Mouse (Mus musculus) brain, embryonic 18.5 days (tissue): ENCODE results near the gene Rpp30.
A peak's percentile ranks its signal among the peaks of the same experiment; 100 is the strongest.

ENCODE experiments used
- DNase-seq: peaks from one replicate; pipeline ENCODE4 v3.0.0-alpha.2; 2012; ENCODE audit warnings: low read depth, low spot score

Rpp30 gene

DNA sequence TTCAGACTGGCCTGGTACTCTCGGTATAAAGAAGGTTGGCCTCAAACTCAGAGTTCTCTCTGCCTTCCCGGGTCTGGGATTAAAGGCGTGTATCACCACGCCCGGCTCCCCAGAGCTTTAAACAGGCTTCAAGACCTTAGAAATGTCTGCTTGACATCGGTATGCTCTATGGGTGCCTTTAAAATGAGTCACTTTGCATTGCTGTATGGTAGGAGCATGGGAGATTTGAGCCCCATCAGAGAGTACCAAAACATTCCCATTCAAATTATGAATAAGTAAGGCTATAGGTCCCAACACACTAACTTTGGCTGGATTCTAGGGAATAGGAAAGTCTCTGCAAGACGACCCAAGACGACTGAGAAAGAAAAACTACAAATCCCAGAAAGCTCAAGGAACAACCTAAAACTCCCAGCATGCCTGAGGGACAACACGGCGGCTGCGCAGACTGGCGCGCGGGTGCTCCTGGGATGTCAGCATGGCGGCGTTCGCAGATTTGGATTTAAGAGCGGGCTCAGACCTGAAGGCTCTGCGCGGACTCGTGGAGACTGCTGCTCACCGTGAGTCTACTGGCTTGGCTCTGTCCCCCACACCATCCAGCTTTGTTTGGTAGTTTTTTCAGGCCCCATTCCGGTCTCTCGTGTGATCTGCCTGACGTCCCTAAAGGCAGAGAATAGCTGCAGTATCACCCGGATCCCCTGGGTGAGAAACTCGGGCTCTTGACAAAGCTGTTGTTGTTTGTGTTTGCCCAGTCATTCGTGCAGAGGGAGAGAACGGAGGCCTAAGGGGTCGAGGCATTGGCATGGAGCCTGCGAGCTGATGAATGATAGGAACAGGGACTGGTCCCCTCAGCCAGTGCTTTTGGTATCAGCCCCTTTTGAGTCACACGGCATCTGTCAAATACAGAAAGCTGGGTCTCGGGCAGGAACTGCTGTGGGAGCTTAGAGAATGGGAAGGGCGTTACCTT, at the start of gene Rpp30:
TSS of gene Rpp30 (plus strand) at position 455 of the 964 bp plus-strand sequence.
- peak; percentile 83 for DNase-seq

DNA sequence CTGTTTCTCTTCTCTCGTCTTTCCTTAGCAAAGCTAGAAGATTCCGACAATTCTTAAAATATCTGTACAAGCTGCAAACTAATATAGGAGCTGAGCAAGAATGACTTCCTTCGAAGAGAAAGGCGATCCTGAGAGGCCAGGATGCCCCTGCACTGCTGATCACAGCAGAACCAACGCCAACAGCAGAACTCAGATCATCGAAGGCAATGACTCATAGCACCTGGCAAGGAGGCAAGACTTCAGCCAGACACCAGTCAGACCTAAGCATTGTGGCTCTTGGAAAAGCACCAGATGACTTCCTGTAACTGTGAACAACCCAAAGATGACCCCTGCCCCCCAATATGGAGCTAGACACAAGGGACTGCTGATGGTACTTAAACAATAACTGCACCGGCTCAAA, 37.5 kb upstream of the Rpp30 start:
- no peak for DNase-seq

DNA sequence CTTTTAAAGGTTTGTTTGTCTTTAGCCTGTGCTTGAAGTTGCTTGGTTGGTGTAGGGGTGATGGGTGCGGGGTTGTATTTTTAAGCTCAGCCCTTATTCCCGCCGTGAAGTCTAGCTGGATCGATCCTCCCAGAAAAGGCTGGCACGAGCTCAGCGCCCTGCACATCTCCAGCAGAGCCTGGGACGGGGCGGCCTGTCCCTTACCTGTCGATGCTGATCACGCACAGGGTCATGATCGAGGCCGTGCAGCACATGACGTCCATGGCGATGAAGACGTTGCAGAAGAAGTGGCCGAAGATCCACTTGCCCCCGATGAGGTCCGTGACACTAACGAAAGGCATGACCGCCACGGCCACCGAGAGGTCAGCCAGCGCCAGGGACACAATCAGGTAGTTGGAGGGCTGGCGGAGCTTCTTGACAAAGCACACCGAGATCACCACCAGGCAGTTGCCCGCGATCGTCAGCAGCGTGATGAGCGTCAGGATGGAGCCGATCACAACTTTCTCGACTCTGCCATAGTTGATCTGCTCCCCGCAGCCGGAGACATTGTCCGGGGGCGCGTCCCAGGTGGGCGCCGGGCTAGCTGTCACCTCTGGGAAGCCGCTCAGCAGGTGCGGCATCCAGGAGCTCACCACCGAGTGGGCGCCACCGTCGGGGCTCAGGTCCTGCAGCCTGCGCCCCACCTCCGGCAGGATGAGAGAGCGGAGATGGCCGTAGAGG, 26.9 kb upstream of the Rpp30 start:
- DNase-seq = no peak

DNA sequence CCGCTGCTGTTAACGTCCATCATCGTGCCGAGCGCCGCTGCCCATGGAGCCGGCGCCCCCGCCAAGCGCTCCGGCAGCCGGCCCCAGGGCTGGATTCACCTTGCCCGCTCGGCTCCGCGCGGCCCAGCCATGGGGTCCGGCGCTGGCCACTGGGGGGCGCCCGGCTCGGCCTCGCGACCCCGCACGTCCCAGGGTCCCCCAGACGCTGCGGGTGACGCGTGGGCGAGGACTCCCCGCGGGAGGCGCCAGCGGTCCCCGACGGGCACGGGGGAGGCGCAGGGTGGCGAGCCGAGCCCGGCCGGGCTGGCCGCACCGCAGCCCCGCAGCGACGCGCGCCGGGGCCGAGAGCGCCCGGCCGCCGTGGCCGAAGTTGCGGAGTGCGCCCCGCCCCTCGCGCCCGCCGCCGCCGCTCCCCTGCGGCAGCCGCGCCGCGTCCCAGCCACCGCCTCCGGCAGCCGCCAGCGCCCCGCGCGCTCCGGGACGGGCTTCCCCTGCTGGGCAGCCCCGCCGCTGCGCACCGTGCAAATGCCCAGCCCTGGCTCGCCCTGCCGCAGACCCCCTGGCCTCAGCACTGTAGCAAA, 26.2 kb upstream of the Rpp30 start, which contains the start of gene Htr7:
TSS of gene Htr7 (minus strand) at position 277 of the 581 bp plus-strand sequence.
- DNase-seq = no peak

DNA sequence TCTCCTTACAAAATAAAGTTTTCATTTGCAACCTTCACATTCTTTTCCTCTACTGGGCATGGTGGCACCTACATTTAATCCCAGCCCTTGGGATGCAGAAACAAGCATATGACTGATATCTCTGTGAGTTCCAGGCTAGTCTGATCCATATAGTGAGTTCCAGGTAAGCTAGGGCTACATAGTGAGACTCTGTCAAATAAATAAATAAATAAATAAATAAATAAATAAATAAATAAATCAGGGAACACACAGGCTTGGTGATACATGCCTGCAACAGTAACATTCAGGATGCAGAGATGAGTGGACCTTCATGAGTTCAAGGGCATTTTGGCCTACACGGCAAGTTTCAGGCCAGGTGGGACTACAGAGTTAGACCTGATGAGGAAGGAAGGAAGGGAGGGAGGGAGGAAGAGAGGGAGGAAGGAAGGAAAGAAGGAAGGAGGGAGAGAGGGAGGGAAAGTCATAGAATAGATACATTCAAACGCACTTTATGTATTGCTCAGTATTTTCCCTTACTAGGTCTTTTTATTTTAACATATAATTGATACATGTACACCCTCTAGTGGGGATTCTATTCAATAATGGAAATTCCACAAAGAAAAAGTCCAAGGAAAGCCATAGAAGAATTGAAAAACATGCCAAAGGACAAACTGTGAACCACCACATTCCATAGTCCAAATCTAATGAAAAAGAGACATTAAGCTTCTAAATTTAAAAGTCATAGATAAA, 20.6 kb upstream of the Rpp30 start:
- no peak for DNase-seq

GRCm38 (mm10) chr19:36082606-36083261, 782 bp upstream of the Rpp30 start:
- DNase-seq = no peak

GRCm38 (mm10) chr19:36090781-36091180, 7.3 kb downstream of the Rpp30 start:
- no peak for DNase-seq

- DNase-seq = no peak
These were observed 13.7 kb downstream of the Rpp30 start for GRCm38 (mm10) chr19:36097194-36097593.

DNA sequence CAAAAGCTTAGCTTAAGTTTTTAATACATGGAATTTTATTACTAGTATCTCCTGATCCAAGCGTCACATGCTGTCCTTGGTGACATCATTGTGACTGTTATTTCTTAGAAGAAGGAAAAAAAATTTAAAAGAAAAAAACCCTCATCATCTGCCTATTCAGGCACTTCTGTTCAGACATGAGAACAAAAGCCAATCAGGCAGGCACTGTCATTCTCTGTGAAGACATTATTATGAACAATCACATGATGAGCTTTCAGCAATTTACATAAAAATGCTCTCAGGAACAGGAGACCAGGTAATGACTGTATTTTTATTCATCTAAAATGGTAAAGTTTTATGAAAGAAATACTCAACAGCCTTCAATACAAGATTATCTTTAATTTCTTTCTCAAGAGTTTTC, 14.7 kb downstream of the Rpp30 start:
- no peak for DNase-seq

GRCm38 (mm10) chr19:36098916-36099315, 15.4 kb downstream of the Rpp30 start:
- no peak for DNase-seq

- DNase-seq = no peak
These were observed 20.4 kb downstream of the Rpp30 start for GRCm38 (mm10) chr19:36103909-36104308.

- no peak for DNase-seq
These were observed 25.9 kb downstream of the Rpp30 start for GRCm38 (mm10) chr19:36109318-36109944.

GRCm38 (mm10) chr19:36110465-36110864, 26.9 kb downstream of the Rpp30 start:
- DNase-seq = no peak

- DNase-seq = no peak
These were observed 27.8 kb downstream of the Rpp30 start for GRCm38 (mm10) chr19:36111054-36111895.

GRCm38 (mm10) chr19:36112007-36112406, 28.5 kb downstream of the Rpp30 start:
- no peak for DNase-seq

DNA sequence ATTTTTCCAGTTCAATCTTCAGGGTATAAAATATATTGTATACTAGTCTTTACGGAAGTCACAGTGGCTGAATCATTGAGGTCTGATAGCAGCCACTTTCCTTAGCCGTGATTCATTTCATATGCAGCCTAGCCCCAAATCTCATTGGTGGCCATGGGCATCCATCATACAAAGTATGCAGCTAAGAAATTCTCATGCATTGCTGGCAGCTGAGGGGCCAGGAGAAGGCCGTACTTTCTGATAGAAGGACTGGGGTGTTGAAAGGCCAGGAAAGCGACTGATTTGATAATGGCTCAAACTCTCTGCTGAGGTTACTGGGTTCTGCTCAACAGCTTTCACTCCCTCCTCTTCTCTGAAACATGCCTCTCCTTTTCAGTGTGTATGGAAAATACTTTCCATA, 32.7 kb downstream of the Rpp30 start:
- no peak for DNase-seq

GRCm38 (mm10) chr19:36119219-36119618, 35.7 kb downstream of the Rpp30 start:
- DNase-seq = no peak

- no peak for DNase-seq
These were observed 36.4 kb downstream of the Rpp30 start, which contains the start of gene Ankrd1 for GRCm38 (mm10) chr19:36119783-36120471. Gene Ankrd1 (minus strand): TSS chr19:36120099.

DNA sequence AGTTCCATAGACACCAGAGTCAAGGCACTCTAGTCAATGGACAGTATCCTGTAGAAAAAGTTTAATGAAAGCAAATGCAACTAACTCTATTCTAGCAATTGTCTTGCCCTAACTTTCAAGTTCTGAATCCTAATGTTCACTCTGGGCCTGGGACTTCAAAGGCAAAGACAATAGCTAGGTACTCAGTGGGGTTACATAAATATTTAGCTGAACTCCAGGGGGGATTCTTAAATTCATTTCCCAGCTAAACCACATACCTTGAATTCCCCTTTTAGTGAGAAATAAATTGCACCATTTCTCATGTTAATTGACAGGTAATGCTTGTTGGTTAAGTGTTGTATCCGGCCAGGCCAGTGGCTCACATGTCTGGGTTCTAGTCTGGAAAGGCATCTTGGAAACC, 40.7 kb downstream of the Rpp30 start:
- no peak for DNase-seq
